Mouse (Mus musculus) limb, embryonic 15.5 days (tissue): ENCODE results near the gene Olfr1130. TPM values are rescaled to one million over a fixed set of nuclear protein-coding genes. Genes with fewer than 3 reads are reported as not detected.
"Not testable (repeated sequence)": the region's sequence is repeated elsewhere in the genome, so short reads cannot be mapped to it uniquely, and the experiment has no call there.

Experiments used
- ATAC-seq: fragments of 200-750 bp; cut with Nextera tagmentation; 2 replicates; pipeline ENCODE4 v1.8.0; 2017; ENCODE audit warnings: low read depth, moderate TSS enrichment; ENCODE audit not compliant: insufficient number of reproducible peaks, low FRiP score, low TSS enrichment
- H3K27ac ChIP-seq: fragments of 300-500 bp; sonication (generic); 2 replicates; pipeline ENCODE4 v1.5.1; 2015; ENCODE audit warnings: moderate library complexity, mild to moderate bottlenecking, inconsistent platforms
- H3K27me3 ChIP-seq: fragments of 300-500 bp; sonication (generic); 2 replicates; pipeline ENCODE4 v1.6.1; 2015; ENCODE audit warnings: inconsistent platforms
- H3K36me3 ChIP-seq: fragments of 300-500 bp; sonication (generic); 2 replicates; pipeline ENCODE4 v1.6.1; 2015; ENCODE audit warnings: inconsistent platforms
- H3K4me1 ChIP-seq: fragments of 300-500 bp; sonication (generic); 2 replicates; pipeline ENCODE4 v1.6.1; 2015; ENCODE audit warnings: inconsistent platforms
- H3K4me2 ChIP-seq: fragments of 300-500 bp; sonication (generic); 2 replicates; pipeline ENCODE4 v1.6.1; 2015; ENCODE audit warnings: mild to moderate bottlenecking, inconsistent platforms
- H3K4me3 ChIP-seq: fragments of 300-500 bp; sonication (generic); 2 replicates; pipeline ENCODE4 v1.5.1; 2015; ENCODE audit warnings: mild to moderate bottlenecking, inconsistent platforms
- H3K9ac ChIP-seq: fragments of 300-500 bp; sonication (generic); 2 replicates; pipeline ENCODE4 v1.6.1; 2015; ENCODE audit warnings: inconsistent platforms
- H3K9me3 ChIP-seq: fragments of 300-500 bp; sonication (generic); 2 replicates; pipeline ENCODE4 v1.6.1; 2016; ENCODE audit warnings: inconsistent platforms
- WGBS: fragments of 180-500 bp; shearing (Covaris S2); methylation state at CpG from one replicate; pipeline ENCODE4 v1.1.7; 2015; 5-methylcytosine and 5-hydroxymethylcytosine counted together
- polyA plus RNA-seq: library from polyadenylated mRNA; unstranded; fragments of >200 nt; fragmentation: Nextera tagmentation; extraction: Ambion mirVana; gene quantifications from 2 replicates; pipeline ENCODE4 v1.2.1, GENCODE M21; 2015

Olfr1130 gene
- polyA plus RNA-seq = not detected in 2 replicates

GRCm38 (mm10) chr2:87605912-87606311, at the start of gene Olfr1130:
Gene Olfr1130, plus strand, starts transcription at chr2:87606212.
- ATAC-seq, H3K4me3 ChIP-seq, H3K36me3 ChIP-seq, H3K27ac ChIP-seq, H3K4me2 ChIP-seq, H3K9ac ChIP-seq, H3K4me1 ChIP-seq, H3K9me3 ChIP-seq, H3K27me3 ChIP-seq: not testable (repeated sequence)

- not testable (repeated sequence) for ATAC-seq, H3K27me3 ChIP-seq, H3K9me3 ChIP-seq, H3K4me1 ChIP-seq, H3K4me3 ChIP-seq, H3K27ac ChIP-seq, H3K36me3 ChIP-seq, H3K4me2 ChIP-seq, H3K9ac ChIP-seq
- 71% methylated on average over 1 of the region's 1 CpGs for WGBS
Measured at GRCm38 (mm10) chr2:87573602-87574001, 32.4 kb upstream of the Olfr1130 start, which contains the start of gene Olfr1129. Gene Olfr1129, plus strand, starts transcription at chr2:87573902.

GRCm38 (mm10) chr2:87626804-87627203, 20.8 kb downstream of the Olfr1130 start, which contains the start of gene Olfr1131:
Gene Olfr1131, plus strand, starts transcription at chr2:87627104.
- Histone ChIP-seq H3K9ac (no peak within 1 kb of the TSS), H3K4me1 (no peaks in the 10 kb centered on the region), H3K9me3 (no peaks in the 10 kb centered on the region), H3K27ac (no peak within 1 kb of the TSS), H3K4me3 (no peak within 1 kb of the TSS), H3K27me3 (no peaks in the 10 kb centered on the region), H3K36me3 (no peaks in the 10 kb centered on the region), H3K4me2 (no peak within 1 kb of the TSS)
- WGBS = 55% methylated on average over 3 of the region's 3 CpGs
- ATAC-seq = no peak

GRCm38 (mm10) chr2:87637435-87637834, 31.4 kb downstream of the Olfr1130 start, which contains the start of gene Olfr1132:
Gene Olfr1132, minus strand, starts transcription at chr2:87637535.
- no peak within 1 kb of the TSS for H3K4me3 ChIP-seq
- H3K4me1 ChIP-seq = no peaks in the 10 kb centered on the region
- no peak within 1 kb of the TSS for H3K4me2 ChIP-seq
- no peak for ATAC-seq
- no peaks in the 10 kb centered on the region for H3K9me3 ChIP-seq
- H3K36me3 ChIP-seq = no peaks in the 10 kb centered on the region
- H3K27me3 ChIP-seq = no peaks in the 10 kb centered on the region
- H3K9ac ChIP-seq = no peak within 1 kb of the TSS
- no peak within 1 kb of the TSS for H3K27ac ChIP-seq

- Histone ChIP-seq H3K4me3 (no peak overlapping the region), H3K4me1 (no peaks in the 10 kb centered on the region), H3K9me3 (no peaks in the 10 kb centered on the region), H3K27ac (no peak overlapping the region), H3K4me2 (no peak overlapping the region), H3K36me3 (no peaks in the 10 kb centered on the region), H3K9ac (no peak overlapping the region), H3K27me3 (no peaks in the 10 kb centered on the region)
- ATAC-seq = no peak
Measured at GRCm38 (mm10) chr2:87642441-87642840, 36.4 kb downstream of the Olfr1130 start.

GRCm38 (mm10) chr2:87647274-87647673, 41.3 kb downstream of the Olfr1130 start, which contains the start of gene Olfr1133:
Gene Olfr1133, minus strand, starts transcription at chr2:87647374.
- no peaks in the 10 kb centered on the region for H3K36me3 ChIP-seq
- H3K4me1 ChIP-seq = no peaks in the 10 kb centered on the region
- no peak within 1 kb of the TSS for H3K27ac ChIP-seq
- H3K4me2 ChIP-seq = no peak within 1 kb of the TSS
- H3K27me3 ChIP-seq = no peaks in the 10 kb centered on the region
- H3K4me3 ChIP-seq = no peak within 1 kb of the TSS
- no peak for ATAC-seq
- no peak within 1 kb of the TSS for H3K9ac ChIP-seq
- no peaks in the 10 kb centered on the region for H3K9me3 ChIP-seq

GRCm38 (mm10) chr2:87658360-87658759, 52.3 kb downstream of the Olfr1130 start, which contains the start of gene Olfr1134:
Gene Olfr1134, minus strand, starts transcription at chr2:87658460.
- no peak within 1 kb of the TSS for H3K4me2 ChIP-seq
- no peak within 1 kb of the TSS for H3K27ac ChIP-seq
- no peaks in the 10 kb centered on the region for H3K27me3 ChIP-seq
- no peak for ATAC-seq
- H3K4me3 ChIP-seq = no peak within 1 kb of the TSS
- H3K4me1 ChIP-seq = no peaks in the 10 kb centered on the region
- no peaks in the 10 kb centered on the region for H3K36me3 ChIP-seq
- 72% methylated on average over 2 of the region's 2 CpGs for WGBS
- no peaks in the 10 kb centered on the region for H3K9me3 ChIP-seq
- no peak within 1 kb of the TSS for H3K9ac ChIP-seq

Other genes with a start within 250 kb of the Olfr1130 start
- not detected in 2 replicates for gene Olfr1121, start 236.3 kb upstream of the Olfr1130 start, polyA plus RNA-seq
- gene Olfr1122, start 220.4 kb upstream of the Olfr1130 start, polyA plus RNA-seq = not detected in 2 replicates
- not detected in 2 replicates for gene Olfr1123, start 189.6 kb upstream of the Olfr1130 start, polyA plus RNA-seq
- not detected in 2 replicates for gene Olfr1124, start 175.9 kb upstream of the Olfr1130 start, polyA plus RNA-seq
- not detected in 2 replicates for gene Olfr1126, start 152.2 kb upstream of the Olfr1130 start, polyA plus RNA-seq
- gene Pramel7, start 109.1 kb upstream of the Olfr1130 start, polyA plus RNA-seq = not detected in 2 replicates
- gene Pramel6, start 99.6 kb upstream of the Olfr1130 start, polyA plus RNA-seq = not detected in 2 replicates
- not detected in 2 replicates for gene Olfr153, start 74.4 kb upstream of the Olfr1130 start, polyA plus RNA-seq
- not detected in 2 replicates for gene Olfr1128, start 60.7 kb upstream of the Olfr1130 start, polyA plus RNA-seq
- not detected in 2 replicates for gene Olfr1129, start 32.3 kb upstream of the Olfr1130 start, polyA plus RNA-seq
- gene Olfr1131, start 20.9 kb downstream of the Olfr1130 start, polyA plus RNA-seq = not detected in 2 replicates
- gene Olfr1132, start 31.3 kb downstream of the Olfr1130 start, polyA plus RNA-seq = not detected in 2 replicates
- not detected in 2 replicates for gene Olfr1133, start 41.2 kb downstream of the Olfr1130 start, polyA plus RNA-seq
- not detected in 2 replicates for gene Olfr1134, start 52.2 kb downstream of the Olfr1130 start, polyA plus RNA-seq
- gene Olfr1135, start 67.5 kb downstream of the Olfr1130 start, polyA plus RNA-seq = not detected in 2 replicates
- not detected in 2 replicates for gene Olfr1136, start 87.7 kb downstream of the Olfr1130 start, polyA plus RNA-seq
- gene Olfr1137, start 107.0 kb downstream of the Olfr1130 start, polyA plus RNA-seq = not detected in 2 replicates
- gene Olfr1138, start 133.8 kb downstream of the Olfr1130 start, polyA plus RNA-seq = not detected in 2 replicates
- not detected in 2 replicates for gene Olfr1140, start 137.5 kb downstream of the Olfr1130 start, polyA plus RNA-seq
- gene Olfr1141, start 147.8 kb downstream of the Olfr1130 start, polyA plus RNA-seq = not detected in 2 replicates
- not detected in 2 replicates for gene Olfr152, start 173.3 kb downstream of the Olfr1130 start, polyA plus RNA-seq
- not detected in 2 replicates for gene Olfr1143, start 194.4 kb downstream of the Olfr1130 start, polyA plus RNA-seq
- not detected in 2 replicates for gene Olfr1145, start 203.6 kb downstream of the Olfr1130 start, polyA plus RNA-seq
- gene Olfr1148, start 224.3 kb downstream of the Olfr1130 start, polyA plus RNA-seq = not detected in 2 replicates
- not detected in 2 replicates for gene Olfr1150-ps1, start 237.8 kb downstream of the Olfr1130 start, polyA plus RNA-seq
- gene Olfr1151, start 249.7 kb downstream of the Olfr1130 start, polyA plus RNA-seq = not detected in 2 replicates